Mouse (Mus musculus): ENCODE results near the gene Npas3. TPM values are rescaled to one million over a fixed set of nuclear protein-coding genes. Genes with fewer than 3 reads are reported as not detected.

Npas3 gene
- polyA plus RNA-seq, 1 experiment: 0.04 TPM

GRCm38 (mm10) chr12:53365751-53366150, 117.3 kb downstream of the Npas3 start:
- H3K27me3 ChIP-seq (ENCODE audit: control insufficient read depth, insufficient read depth, low read length): no peaks in the 10 kb centered on the region
- WGBS: 90% methylated on average over 5 of the region's 5 CpGs
- no peak overlapping the region for H3K4me3 ChIP-seq (ENCODE audit: control insufficient read depth, insufficient read depth, low read length)
- H3K36me3 ChIP-seq (ENCODE audit: control insufficient read depth, insufficient read depth, low read length): no peaks in the 10 kb centered on the region
- no peak overlapping the region for H3K27ac ChIP-seq (ENCODE audit: control insufficient read depth, insufficient read depth, low read length)
- TF ChIP-seq POLR2A (IDR thresholded peaks at IDR 0.05; ENCODE audit: control insufficient read depth, extremely low read depth, insufficient read depth, low read length, poor library complexity): no peak
- no peak for TF ChIP-seq CTCF (IDR thresholded peaks at IDR 0.05; ENCODE audit: borderline replicate concordance, control insufficient read depth, extremely low read depth, insufficient read depth, low read length, poor library complexity)
- DNase-seq: no peak
- H3K4me1 ChIP-seq (replicated peaks; ENCODE audit: control insufficient read depth, insufficient read depth, low read length): no peaks in the 10 kb centered on the region

- no peak overlapping the region for H3K27ac ChIP-seq (ENCODE audit: control insufficient read depth, insufficient read depth, low read length)
- no peaks in the 10 kb centered on the region for H3K4me1 ChIP-seq (replicated peaks; ENCODE audit: control insufficient read depth, insufficient read depth, low read length)
- TF ChIP-seq CTCF (IDR thresholded peaks at IDR 0.05; ENCODE audit: borderline replicate concordance, control insufficient read depth, extremely low read depth, insufficient read depth, low read length, poor library complexity): no peak
- TF ChIP-seq POLR2A (IDR thresholded peaks at IDR 0.05; ENCODE audit: control insufficient read depth, extremely low read depth, insufficient read depth, low read length, poor library complexity): no peak
- WGBS: 91% methylated on average over 8 of the region's 8 CpGs
- no peaks in the 10 kb centered on the region for H3K27me3 ChIP-seq (ENCODE audit: control insufficient read depth, insufficient read depth, low read length)
- DNase-seq: no peak
- H3K36me3 ChIP-seq (ENCODE audit: control insufficient read depth, insufficient read depth, low read length): no peaks in the 10 kb centered on the region
- H3K4me3 ChIP-seq (ENCODE audit: control insufficient read depth, insufficient read depth, low read length): no peak overlapping the region
Observed at GRCm38 (mm10) chr12:53384851-53385250, 136.4 kb downstream of the Npas3 start.

- no peak overlapping the region for H3K4me3 ChIP-seq (ENCODE audit: control insufficient read depth, insufficient read depth, low read length)
- DNase-seq: no peak
- WGBS: 74% methylated on average over 4 of the region's 4 CpGs
- TF ChIP-seq CTCF (IDR thresholded peaks at IDR 0.05; ENCODE audit: borderline replicate concordance, control insufficient read depth, extremely low read depth, insufficient read depth, low read length, poor library complexity) (no peak), POLR2A (IDR thresholded peaks at IDR 0.05; ENCODE audit: control insufficient read depth, extremely low read depth, insufficient read depth, low read length, poor library complexity) (no peak)
- H3K27me3 ChIP-seq (ENCODE audit: control insufficient read depth, insufficient read depth, low read length): no peaks in the 10 kb centered on the region
- H3K27ac ChIP-seq (ENCODE audit: control insufficient read depth, insufficient read depth, low read length): no peak overlapping the region
- no peaks in the 10 kb centered on the region for H3K36me3 ChIP-seq (ENCODE audit: control insufficient read depth, insufficient read depth, low read length)
- no peaks in the 10 kb centered on the region for H3K4me1 ChIP-seq (replicated peaks; ENCODE audit: control insufficient read depth, insufficient read depth, low read length)
Observed at GRCm38 (mm10) chr12:53405856-53406255, 157.4 kb downstream of the Npas3 start.

- H3K27me3 ChIP-seq (ENCODE audit: control insufficient read depth, insufficient read depth, low read length): no peaks in the 10 kb centered on the region
- H3K27ac ChIP-seq (ENCODE audit: control insufficient read depth, insufficient read depth, low read length): no peak overlapping the region
- H3K36me3 ChIP-seq (ENCODE audit: control insufficient read depth, insufficient read depth, low read length): no peaks in the 10 kb centered on the region
- H3K4me3 ChIP-seq (ENCODE audit: control insufficient read depth, insufficient read depth, low read length): no peak overlapping the region
- 76% methylated on average over 3 of the region's 3 CpGs for WGBS
- DNase-seq: no peak
- no peaks in the 10 kb centered on the region for H3K4me1 ChIP-seq (replicated peaks; ENCODE audit: control insufficient read depth, insufficient read depth, low read length)
- TF ChIP-seq CTCF (IDR thresholded peaks at IDR 0.05; ENCODE audit: borderline replicate concordance, control insufficient read depth, extremely low read depth, insufficient read depth, low read length, poor library complexity) (no peak), POLR2A (IDR thresholded peaks at IDR 0.05; ENCODE audit: control insufficient read depth, extremely low read depth, insufficient read depth, low read length, poor library complexity) (no peak)
Observed at GRCm38 (mm10) chr12:53407776-53408175, 159.3 kb downstream of the Npas3 start.

GRCm38 (mm10) chr12:53409711-53410110, 161.2 kb downstream of the Npas3 start:
- Histone ChIP-seq H3K4me3 (ENCODE audit: control insufficient read depth, insufficient read depth, low read length) (no peak overlapping the region), H3K36me3 (ENCODE audit: control insufficient read depth, insufficient read depth, low read length) (no peaks in the 10 kb centered on the region), H3K4me1 (replicated peaks; ENCODE audit: control insufficient read depth, insufficient read depth, low read length) (no peaks in the 10 kb centered on the region), H3K27ac (ENCODE audit: control insufficient read depth, insufficient read depth, low read length) (no peak overlapping the region), H3K27me3 (ENCODE audit: control insufficient read depth, insufficient read depth, low read length) (no peaks in the 10 kb centered on the region)
- DNase-seq: no peak
- TF ChIP-seq POLR2A (IDR thresholded peaks at IDR 0.05; ENCODE audit: control insufficient read depth, extremely low read depth, insufficient read depth, low read length, poor library complexity): no peak
- TF ChIP-seq CTCF (IDR thresholded peaks at IDR 0.05; ENCODE audit: borderline replicate concordance, control insufficient read depth, extremely low read depth, insufficient read depth, low read length, poor library complexity): no peak
- 92% methylated on average over 4 of the region's 4 CpGs for WGBS

- 93% methylated on average over 2 of the region's 2 CpGs for WGBS
- no peak overlapping the region for H3K4me3 ChIP-seq (ENCODE audit: control insufficient read depth, insufficient read depth, low read length)
- TF ChIP-seq CTCF (IDR thresholded peaks at IDR 0.05; ENCODE audit: borderline replicate concordance, control insufficient read depth, extremely low read depth, insufficient read depth, low read length, poor library complexity) (no peak), POLR2A (IDR thresholded peaks at IDR 0.05; ENCODE audit: control insufficient read depth, extremely low read depth, insufficient read depth, low read length, poor library complexity) (no peak)
- no peak for DNase-seq
- H3K36me3 ChIP-seq (ENCODE audit: control insufficient read depth, insufficient read depth, low read length): no peaks in the 10 kb centered on the region
- no peaks in the 10 kb centered on the region for H3K4me1 ChIP-seq (replicated peaks; ENCODE audit: control insufficient read depth, insufficient read depth, low read length)
- H3K27me3 ChIP-seq (ENCODE audit: control insufficient read depth, insufficient read depth, low read length): no peaks in the 10 kb centered on the region
- H3K27ac ChIP-seq (ENCODE audit: control insufficient read depth, insufficient read depth, low read length): no peak overlapping the region
Observed at GRCm38 (mm10) chr12:53410647-53411046, 162.2 kb downstream of the Npas3 start.

GRCm38 (mm10) chr12:53416096-53416495, 167.6 kb downstream of the Npas3 start:
- Histone ChIP-seq H3K27me3 (ENCODE audit: control insufficient read depth, insufficient read depth, low read length) (no peaks in the 10 kb centered on the region), H3K4me3 (ENCODE audit: control insufficient read depth, insufficient read depth, low read length) (no peak overlapping the region), H3K36me3 (ENCODE audit: control insufficient read depth, insufficient read depth, low read length) (no peaks in the 10 kb centered on the region), H3K27ac (ENCODE audit: control insufficient read depth, insufficient read depth, low read length) (no peak overlapping the region), H3K4me1 (replicated peaks; ENCODE audit: control insufficient read depth, insufficient read depth, low read length) (no peaks in the 10 kb centered on the region)
- no peak for DNase-seq
- TF ChIP-seq CTCF (IDR thresholded peaks at IDR 0.05; ENCODE audit: borderline replicate concordance, control insufficient read depth, extremely low read depth, insufficient read depth, low read length, poor library complexity) (no peak), POLR2A (IDR thresholded peaks at IDR 0.05; ENCODE audit: control insufficient read depth, extremely low read depth, insufficient read depth, low read length, poor library complexity) (no peak)
- WGBS: 75% methylated on average over 4 of the region's 4 CpGs
